Mouse (Mus musculus): ENCODE measurements at regions not wholly inside any gene's neighbourhood (a gene's known extent, or its start where the extent isn't known, plus 50 kb on each side); places are given as distances from the start of the nearest gene placed in this dataset.

DNA sequence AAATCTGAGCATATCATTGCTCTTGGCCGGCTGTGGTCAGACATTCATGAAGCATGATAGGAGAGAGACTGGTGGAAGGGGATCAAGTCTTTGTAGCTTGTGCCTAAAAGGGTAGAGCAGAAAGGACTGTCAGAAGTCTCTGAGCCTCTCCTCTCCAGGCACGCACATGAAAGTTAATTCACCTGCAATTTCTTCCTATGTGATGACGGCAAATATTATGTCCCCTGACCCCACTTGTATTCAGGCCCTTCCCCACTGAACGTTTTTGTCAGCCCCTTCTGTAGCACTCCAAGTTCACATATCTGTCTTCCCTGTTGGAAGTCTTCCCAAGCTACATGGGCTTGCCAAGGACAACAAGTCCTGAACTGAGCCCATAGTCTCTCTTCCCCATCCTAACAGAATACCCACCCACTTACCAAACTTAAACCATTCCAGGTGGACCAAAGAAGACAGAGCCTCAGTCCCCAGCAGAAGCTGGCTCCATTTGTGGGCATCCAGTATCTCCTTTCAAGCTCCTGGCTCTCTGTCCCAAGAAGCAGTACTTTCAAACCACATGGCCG lies 719.3 kb downstream of the Tns3 start:
- ATAC-seq (ENCODE audit: poor library complexity, severe bottlenecking): no peak

- ATAC-seq (ENCODE audit: poor library complexity, severe bottlenecking): no peak
Observed at GRCm38 (mm10) chr11:7944373-7944772, 720.0 kb downstream of the Tns3 start.

DNA sequence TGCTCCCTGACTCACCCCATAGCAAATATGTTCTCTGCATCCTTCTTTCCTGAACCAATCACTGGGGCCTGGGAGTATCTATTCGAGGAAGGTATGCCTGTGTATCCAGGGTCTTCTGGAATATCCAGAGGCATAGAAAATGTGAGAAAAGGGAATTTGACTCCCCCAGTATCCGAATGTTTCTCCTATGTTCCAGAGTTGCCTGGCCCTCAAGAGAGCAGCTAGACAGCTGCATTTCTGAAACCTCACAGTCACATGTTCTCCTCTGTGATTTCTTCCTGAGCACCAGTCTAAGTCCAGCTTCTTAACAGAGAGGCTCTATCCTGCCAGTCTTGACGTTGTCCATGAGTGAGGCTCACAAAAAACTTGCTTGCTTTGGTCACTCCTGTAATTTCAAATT lies 719.9 kb upstream of the Igfbp3 start:
- no peak for ATAC-seq (ENCODE audit: poor library complexity, severe bottlenecking)

- ATAC-seq (ENCODE audit: poor library complexity, severe bottlenecking): no peak
Observed at GRCm38 (mm10) chr11:7932638-7933037, 718.9 kb upstream of the Igfbp3 start.

DNA sequence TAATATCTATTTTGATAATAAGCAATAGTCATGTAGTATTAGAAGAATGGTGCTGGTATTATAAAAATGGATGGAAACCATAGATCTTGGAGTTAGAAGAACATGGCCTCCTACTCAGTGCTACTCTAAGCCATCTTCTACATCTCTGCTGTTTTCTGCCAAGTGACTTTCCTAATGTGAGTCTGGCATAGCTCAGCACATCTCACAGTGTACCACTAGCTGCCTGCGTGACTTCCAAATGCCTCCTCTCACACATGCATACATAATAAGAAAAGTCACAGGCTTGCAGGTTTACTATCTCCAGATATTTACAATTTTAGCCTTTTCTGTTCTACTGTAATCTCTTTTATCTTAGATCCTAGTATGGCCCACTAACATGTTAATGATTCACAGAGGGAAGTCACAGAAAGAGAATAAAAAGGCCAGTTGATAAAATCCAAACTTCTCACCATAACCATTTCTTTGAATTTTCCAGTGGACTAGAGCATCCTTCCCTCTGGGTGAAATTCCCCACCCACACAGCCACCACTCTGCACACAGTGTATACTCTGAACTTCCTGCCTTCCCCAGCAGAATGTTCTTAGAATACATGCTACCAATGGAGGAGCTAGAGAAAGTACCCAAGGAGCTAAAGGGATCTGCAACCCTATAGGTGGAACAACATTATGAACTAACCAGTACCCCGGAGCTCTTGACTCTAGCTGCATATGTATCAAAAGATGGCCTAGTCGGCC lies 717.5 kb upstream of the Igfbp3 start:
- ATAC-seq (ENCODE audit: poor library complexity, severe bottlenecking): no peak

- no peak for ATAC-seq (ENCODE audit: poor library complexity, severe bottlenecking)
Observed at GRCm38 (mm10) chr11:7927676-7928075, 714.0 kb upstream of the Igfbp3 start.

DNA sequence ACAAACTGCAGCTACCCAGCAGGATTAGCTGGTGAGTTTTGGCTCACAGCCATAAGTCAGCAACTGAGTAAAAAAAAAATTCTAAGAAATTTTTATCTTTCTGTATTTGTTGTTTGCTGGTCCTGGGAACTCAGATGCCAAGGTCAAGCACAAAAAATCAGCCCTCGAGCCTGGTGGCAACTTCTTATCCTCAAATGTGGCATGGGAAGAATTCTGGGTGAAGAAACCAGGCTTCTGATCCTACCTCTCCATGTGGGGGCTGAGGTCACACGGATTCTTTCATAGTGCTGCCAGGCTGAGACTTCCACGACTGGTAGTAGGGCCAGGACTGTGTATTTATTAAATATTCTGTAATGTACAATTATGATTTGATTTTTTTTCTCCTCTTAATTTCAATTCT lies 698.3 kb upstream of the Igfbp3 start:
- no peak for ATAC-seq (ENCODE audit: poor library complexity, severe bottlenecking)

DNA sequence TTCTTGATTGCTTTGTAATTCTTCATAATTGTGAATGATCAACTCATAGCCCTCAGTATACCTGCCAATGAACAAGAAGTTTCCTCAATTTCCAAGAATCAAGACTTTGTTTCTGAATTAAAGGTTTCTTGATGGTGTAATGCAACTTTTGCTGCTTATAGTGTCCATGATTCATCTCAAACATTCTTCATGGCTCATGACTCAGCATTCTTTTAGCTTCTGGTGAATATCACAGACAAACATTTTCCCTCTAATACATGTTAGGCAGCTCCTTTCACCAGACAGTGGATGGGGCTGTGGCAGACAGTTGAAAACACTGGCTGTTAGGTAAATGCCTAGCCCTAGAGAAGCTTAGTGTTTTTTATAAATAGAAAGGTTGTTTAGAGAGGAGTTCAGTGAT lies 686.5 kb upstream of the Igfbp3 start:
- ATAC-seq (ENCODE audit: poor library complexity, severe bottlenecking): no peak

DNA sequence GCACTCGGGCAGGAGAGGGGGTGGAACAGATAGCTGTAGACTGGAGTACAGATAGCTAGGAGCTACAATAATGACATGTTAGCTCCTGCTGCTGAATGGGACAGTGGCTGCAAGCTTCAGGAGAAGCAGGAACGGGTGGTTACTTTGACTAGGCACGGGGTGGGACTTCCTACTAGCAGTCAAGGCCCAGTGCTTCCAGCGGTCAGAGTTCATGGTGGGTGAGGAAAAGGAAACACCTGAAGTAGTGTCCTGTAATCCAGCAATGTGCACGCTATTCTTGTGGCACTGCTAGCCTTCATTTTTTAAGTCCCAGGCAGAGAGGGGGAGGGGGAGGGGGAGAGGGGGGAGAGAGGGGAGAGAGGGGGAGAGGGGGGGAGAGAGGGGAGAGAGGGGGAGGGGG lies 684.5 kb upstream of the Igfbp3 start:
- no peak for ATAC-seq (ENCODE audit: poor library complexity, severe bottlenecking)

DNA sequence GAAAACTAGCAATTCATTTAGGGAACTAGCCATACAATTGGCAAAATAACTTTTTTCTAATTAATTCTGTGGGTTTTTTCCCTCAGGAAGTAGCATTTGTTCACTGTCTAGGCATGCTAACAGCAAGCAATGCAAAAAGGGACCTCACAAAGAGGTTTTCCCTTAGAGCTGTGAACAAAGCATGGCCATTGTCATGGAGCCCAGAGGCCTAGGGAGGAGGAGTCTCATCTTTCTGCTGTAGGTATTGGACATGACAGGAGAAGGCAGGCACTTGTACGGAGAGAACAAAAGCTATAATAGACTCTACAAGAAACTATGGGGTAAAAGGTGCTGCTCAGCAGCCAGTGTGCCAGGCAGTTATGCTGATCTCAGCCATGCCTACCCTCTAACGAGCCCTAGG lies 666.8 kb upstream of the Igfbp3 start:
- ATAC-seq (ENCODE audit: poor library complexity, severe bottlenecking): no peak

DNA sequence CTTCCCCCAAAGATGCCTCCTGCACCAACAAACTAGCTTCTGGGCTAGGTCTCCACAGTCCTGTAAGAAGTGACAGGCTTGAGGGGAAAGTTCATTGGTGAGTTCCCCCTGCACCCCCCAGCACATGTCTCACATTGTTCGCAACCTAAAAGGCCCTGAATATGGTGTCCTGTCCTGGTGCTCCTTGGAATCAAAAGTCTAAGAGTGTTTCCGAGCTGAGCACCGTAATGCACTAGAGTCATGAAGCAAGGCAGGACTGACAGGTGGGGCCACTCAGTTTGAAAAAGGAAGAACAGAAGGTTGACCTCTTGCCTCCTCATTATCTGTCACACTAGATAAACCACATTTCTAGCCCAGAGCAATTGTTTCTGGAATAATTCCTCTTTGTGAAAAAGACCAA lies 650.4 kb upstream of the Igfbp3 start:
- no peak for ATAC-seq (ENCODE audit: poor library complexity, severe bottlenecking)

- no peak for ATAC-seq (ENCODE audit: poor library complexity, severe bottlenecking)
Observed at GRCm38 (mm10) chr11:7863711-7864110, 650.0 kb upstream of the Igfbp3 start.

DNA sequence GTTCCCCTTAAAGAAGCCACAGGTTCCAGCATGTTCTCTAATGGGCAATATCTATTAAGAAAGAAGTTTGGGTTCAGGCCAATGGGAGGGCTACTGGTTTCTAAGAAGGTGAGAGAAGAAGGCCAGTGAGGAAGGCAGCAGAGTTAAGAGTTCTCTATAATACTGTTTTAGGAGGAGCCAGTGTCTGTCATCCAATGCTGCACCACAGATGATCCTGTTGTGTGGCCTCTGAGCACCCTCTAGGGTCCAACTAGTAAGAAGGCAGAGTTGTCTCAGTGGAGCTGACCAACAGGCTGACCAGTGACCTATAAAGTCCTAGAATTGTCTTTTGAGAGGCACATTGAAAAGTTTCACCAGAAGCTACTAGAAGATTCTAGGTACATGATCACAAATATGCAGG lies 648.8 kb upstream of the Igfbp3 start:
- no peak for ATAC-seq (ENCODE audit: poor library complexity, severe bottlenecking)

DNA sequence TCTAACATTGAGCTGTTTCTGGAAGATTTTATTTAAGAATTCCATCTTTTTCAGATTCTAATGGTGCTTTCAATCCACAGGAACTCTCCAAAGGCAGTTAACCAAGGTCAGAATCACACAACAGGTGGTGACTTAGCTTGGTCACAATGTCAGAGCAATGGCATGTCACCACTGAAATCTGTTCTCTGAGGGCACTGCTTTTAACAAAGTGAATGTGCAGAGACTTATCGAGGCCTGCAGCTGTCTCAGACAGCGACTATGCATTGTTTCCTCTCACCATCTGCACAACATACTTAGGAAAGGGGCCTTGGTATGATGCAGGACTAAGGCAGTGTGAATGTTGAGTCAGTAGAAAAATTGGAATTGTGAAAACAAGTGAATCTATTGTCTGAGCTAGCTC lies 638.9 kb upstream of the Igfbp3 start:
- no peak for ATAC-seq (ENCODE audit: poor library complexity, severe bottlenecking)

- ATAC-seq (ENCODE audit: poor library complexity, severe bottlenecking): no peak
Observed at GRCm38 (mm10) chr11:7838311-7839237, 624.9 kb upstream of the Igfbp3 start.

DNA sequence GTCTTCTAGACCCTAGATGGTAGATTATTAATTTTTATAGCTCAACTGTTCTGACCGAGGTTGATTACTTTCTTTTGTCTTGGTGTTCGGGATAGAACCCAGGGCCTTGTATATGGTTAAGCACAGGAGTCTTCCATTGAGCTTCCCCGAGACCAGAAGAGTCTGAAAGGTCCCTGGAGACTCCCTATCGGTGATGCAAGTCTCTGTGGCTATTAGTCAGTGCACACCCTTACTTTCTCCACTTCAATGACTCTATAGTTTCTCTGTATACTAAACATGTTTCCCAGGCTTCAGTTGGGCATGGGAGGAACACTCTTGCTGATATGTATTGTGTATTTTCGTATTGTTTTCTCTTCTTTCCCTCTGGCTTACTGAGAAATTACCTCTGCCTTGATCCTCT lies 623.8 kb upstream of the Igfbp3 start:
- ATAC-seq (ENCODE audit: poor library complexity, severe bottlenecking): no peak

DNA sequence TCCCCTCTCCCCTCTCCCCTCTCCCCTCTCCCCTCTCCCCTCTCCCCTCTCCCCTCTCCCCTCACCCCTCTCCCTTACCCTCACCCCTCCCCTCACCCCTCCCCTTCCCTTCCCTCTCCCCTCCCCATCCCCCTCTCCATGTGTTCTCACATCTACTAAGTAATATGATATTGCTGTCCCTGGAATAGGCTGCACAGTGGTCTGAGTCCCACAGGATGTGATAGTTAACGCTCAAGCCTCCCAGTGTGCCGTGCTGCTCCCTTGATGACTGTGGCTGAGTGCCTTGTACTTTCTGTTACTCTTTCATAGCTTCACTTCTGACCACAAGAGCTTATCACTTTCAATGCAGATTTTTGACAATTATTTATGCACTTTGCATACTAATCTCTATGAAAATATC lies 620.4 kb upstream of the Igfbp3 start:
- no peak for ATAC-seq (ENCODE audit: poor library complexity, severe bottlenecking)

DNA sequence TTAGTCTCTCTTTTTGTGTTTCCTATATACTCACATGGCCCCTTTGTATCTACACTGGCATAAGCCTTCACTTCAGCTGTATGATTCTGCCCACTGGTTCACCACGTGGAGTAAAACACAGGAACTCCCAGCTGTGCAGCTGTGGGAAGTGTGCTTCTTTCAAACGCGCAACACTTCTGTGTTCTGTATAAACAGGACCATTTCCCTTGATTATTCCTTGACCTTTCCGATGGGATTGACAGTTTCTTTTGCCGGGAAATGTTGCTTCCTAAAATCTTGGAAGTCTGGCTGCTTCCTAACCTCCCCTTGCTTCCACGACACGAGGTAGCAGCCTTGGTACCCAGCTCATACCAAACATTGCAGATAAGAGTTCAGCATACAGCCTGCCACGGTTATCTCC lies 618.7 kb upstream of the Igfbp3 start:
- ATAC-seq (ENCODE audit: poor library complexity, severe bottlenecking): no peak

- ATAC-seq (ENCODE audit: poor library complexity, severe bottlenecking): no peak
Observed at GRCm38 (mm10) chr11:7829770-7830169, 616.0 kb upstream of the Igfbp3 start.

DNA sequence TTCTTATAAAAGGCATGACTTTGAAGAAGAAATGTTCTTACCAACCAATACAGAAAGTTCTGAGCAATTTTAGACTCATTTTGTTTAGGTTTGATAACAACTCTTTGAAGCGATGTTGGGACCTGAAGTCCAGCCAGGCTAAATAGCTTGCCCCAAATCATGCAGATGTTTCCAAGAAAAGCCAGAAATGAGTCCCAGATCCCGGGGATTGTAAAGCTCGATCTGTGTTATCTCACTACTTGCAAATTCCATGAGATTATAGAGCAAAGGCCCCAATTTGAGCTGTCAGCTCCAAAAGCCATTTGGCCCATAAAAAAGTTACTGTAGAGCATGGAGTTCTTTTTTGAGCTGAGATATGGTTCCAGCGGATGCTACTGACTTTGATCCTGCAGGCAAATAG lies 614.3 kb upstream of the Igfbp3 start:
- ATAC-seq (ENCODE audit: poor library complexity, severe bottlenecking): no peak

GRCm38 (mm10) chr11:7827402-7827801 lies 613.7 kb upstream of the Igfbp3 start:
- ATAC-seq (ENCODE audit: poor library complexity, severe bottlenecking): no peak

- ATAC-seq (ENCODE audit: poor library complexity, severe bottlenecking): no peak
Observed at GRCm38 (mm10) chr11:7815750-7816149, 602.0 kb upstream of the Igfbp3 start.
